Mouse (Mus musculus) thymus, adult 2 months (tissue): ENCODE data around the gene Akt3. TPM values are rescaled to one million over a fixed set of nuclear protein-coding genes. Genes with fewer than 3 reads are reported as not detected.

Experiments
- DNase-seq: peaks from one replicate; pipeline ENCODE4 v3.0.0; 2021
- H3K27ac ChIP-seq: fragments of 200-500 bp; 2 replicates; pipeline ENCODE4 v1.5.1; 2012; ENCODE audit warnings: low read length, control low read depth; ENCODE audit not compliant: control insufficient read depth, insufficient read depth
- H3K27me3 ChIP-seq: fragments of 200-500 bp; 2 replicates; pipeline ENCODE4 v1.6.1; 2012; ENCODE audit warnings: mild to moderate bottlenecking, low read length, moderate library complexity, mixed read lengths; ENCODE audit not compliant: control insufficient read depth, insufficient read depth
- H3K36me3 ChIP-seq: fragments of 200-500 bp; 2 replicates; pipeline ENCODE4 v1.6.1; 2012; ENCODE audit warnings: mild to moderate bottlenecking, low read length, moderate library complexity; ENCODE audit not compliant: control insufficient read depth, insufficient read depth
- H3K4me1 ChIP-seq: fragments of 200-500 bp; replicated peaks from 2 replicates; pipeline ENCODE4 v1.6.1; 2012; ENCODE audit warnings: low read length; ENCODE audit not compliant: control insufficient read depth, insufficient read depth
- H3K4me3 ChIP-seq: fragments of 200-500 bp; 2 replicates; pipeline ENCODE4 v1.5.1; 2012; ENCODE audit warnings: mild to moderate bottlenecking, low read length, control low read depth, moderate library complexity; ENCODE audit not compliant: control insufficient read depth, insufficient read depth
- CTCF ChIP-seq: fragments of 200-500 bp; IDR thresholded peaks from 2 replicates; pipeline ENCODE4 v1.5.1; 2012; ENCODE audit warnings: mild to moderate bottlenecking, control low read depth, low read length, moderate library complexity, borderline replicate concordance; ENCODE audit not compliant: control insufficient read depth, poor library complexity, insufficient read depth; ENCODE audit errors: extremely low read depth
- POLR2A ChIP-seq: fragments of 200-500 bp; IDR thresholded peaks from 2 replicates; pipeline ENCODE4 v1.6.1; 2012; ENCODE audit warnings: mild to moderate bottlenecking, low read length, control low read depth, moderate library complexity; ENCODE audit not compliant: control insufficient read depth, poor library complexity, insufficient read depth; ENCODE audit errors: extremely low read depth
- WGBS: fragments of 180-500 bp; shearing (Covaris S2); methylation state at CpG from one replicate; pipeline ENCODE4 v1.1.7; 2018; 5-methylcytosine and 5-hydroxymethylcytosine counted together
- polyA plus RNA-seq: library from polyadenylated mRNA; depleted of rRNA; stranded (reverse); fragments of >200 nt; gene quantifications from 2 replicates; pipeline ENCODE4 v1.2.3, GENCODE M21; 2012

Akt3 gene
- polyA plus RNA-seq, 1 experiment: 6.6 TPM

DNA sequence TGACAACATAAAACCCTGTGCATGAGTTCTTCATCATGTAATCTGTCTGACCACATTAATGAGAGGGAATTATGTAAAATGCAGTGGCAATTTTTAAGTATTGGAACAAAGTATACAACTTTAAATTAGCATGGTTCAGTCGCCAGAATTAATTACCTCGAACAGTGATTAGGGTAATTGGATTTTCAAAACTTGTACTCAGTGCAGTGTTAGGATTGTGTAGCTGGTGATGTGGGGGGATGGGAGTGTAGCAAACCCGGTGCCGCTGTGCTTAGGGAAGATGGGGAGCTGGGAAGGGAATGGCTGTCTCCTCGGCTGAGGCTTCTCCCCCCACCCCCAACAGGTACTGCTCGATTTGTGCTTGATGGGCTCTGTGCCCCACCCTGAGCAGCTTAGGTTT, 255.1 kb downstream of the Akt3 start:
- TF ChIP-seq POLR2A: no peak
- no peak for TF ChIP-seq CTCF
- H3K4me1 ChIP-seq: peaks cover 14% of the 10 kb centered on the region
- 96% methylated on average over 6 of the region's 6 CpGs for WGBS
- H3K36me3 ChIP-seq: no peaks in the 10 kb centered on the region
- DNase-seq: no peak
- H3K4me3 ChIP-seq: no peak overlapping the region
- no peaks in the 10 kb centered on the region for H3K27me3 ChIP-seq
- no peak overlapping the region for H3K27ac ChIP-seq

DNA sequence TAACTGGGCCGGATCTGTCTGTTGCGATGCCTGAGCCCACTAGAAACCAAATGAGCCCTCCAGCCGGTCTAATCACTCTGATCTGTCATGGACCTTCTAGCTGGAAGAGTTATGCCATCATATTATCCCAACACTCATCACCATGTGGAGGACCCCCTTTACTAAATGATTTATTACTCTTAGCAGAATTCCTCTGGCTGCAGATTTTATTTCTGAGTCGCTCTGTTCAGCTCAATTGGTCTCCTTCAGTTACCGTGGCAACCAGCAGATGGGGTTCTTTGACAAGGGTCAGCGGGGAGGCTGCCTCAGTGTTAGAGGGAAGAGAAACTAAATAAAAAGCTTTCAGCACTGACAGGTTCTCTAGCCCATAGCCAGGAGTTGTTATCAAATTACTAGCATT, 259.0 kb downstream of the Akt3 start:
- no peaks in the 10 kb centered on the region for H3K27me3 ChIP-seq
- H3K4me3 ChIP-seq: no peak overlapping the region
- H3K36me3 ChIP-seq: no peaks in the 10 kb centered on the region
- H3K27ac ChIP-seq: no peak overlapping the region
- WGBS: 87% methylated on average over 6 of the region's 6 CpGs
- DNase-seq: no peak
- TF ChIP-seq CTCF (no peak), POLR2A (no peak)
- peaks cover 33% of the 10 kb centered on the region for H3K4me1 ChIP-seq

DNA sequence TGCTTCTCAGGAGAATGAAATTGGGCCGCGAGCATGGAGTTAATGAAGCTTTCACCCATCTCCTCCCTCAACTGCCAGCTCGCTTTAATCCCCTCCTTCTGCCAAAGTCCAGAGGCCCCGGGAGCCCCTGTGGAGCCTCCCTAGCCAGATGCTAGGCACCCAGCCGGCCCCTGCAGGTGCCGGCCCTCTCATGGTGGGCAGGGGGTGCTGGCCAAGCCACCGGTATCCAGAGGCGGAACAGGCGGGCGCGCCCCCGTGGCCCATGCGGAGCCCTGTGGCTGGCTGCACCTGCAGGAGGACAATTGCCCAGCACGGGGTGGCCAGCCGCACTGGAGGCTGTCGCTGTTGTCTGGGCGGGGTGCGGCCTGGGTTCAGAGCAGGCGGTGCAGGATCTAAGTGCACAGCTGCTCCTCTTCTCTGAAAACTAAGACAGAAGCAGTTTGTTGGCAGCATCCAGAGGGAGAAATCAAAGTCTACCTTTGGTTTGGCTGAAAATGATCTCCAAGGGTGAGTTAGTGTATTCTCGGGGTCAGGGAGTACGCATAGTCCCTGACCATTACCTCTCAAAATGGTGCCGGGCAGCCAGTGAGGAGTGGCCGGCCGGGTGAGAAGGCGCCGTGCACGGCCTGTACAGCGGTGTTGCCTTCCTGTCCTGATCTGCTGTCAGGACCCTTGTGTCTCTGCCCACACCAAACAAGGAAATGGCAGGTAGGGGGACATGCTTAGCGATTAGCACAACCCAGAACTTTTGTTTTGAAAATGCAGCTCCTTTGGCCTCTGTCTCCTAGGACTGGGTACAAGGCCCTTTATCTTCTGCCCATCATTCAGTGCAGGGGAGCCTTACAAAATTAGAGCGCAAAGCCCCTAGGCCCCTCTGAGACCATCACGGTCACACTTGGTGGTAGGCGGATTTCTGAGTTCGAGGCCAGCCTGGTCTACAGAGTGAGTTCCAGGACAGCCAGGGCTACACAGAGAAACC, 260.0 kb downstream of the Akt3 start:
- Histone ChIP-seq H3K4me1 (peaks cover 42% of the 10 kb centered on the region), H3K4me3 (no peak overlapping the region), H3K36me3 (no peaks in the 10 kb centered on the region), H3K27ac (no peak overlapping the region), H3K27me3 (no peaks in the 10 kb centered on the region)
- DNase-seq: no peak
- WGBS: 93% methylated on average over 33 of the region's 33 CpGs
- TF ChIP-seq CTCF: no peak

DNA sequence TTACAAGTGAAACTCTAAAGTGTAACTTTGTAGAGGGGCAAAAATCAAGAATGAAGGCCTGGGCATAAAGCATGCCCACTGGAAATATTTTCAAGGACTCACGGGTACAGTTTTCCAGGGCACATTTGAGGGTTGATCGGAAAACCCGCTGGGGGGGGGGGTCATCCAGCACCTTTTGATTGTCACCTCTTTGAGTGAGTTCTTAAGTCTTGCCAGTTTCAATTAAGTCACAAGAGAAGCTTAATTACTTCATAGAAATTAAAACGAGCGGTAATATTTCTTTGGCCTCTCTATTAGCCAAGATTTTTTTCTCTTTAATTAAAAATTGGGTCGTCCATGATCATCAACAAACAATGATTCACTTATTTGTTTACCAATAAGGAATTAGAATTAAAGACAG, 260.7 kb downstream of the Akt3 start:
- no peaks in the 10 kb centered on the region for H3K36me3 ChIP-seq
- DNase-seq: no peak
- 92% methylated on average over 6 of the region's 6 CpGs for WGBS
- no peaks in the 10 kb centered on the region for H3K27me3 ChIP-seq
- TF ChIP-seq CTCF (no peak), POLR2A (no peak)
- H3K27ac ChIP-seq: no peak overlapping the region
- no peak overlapping the region for H3K4me3 ChIP-seq
- peaks cover 46% of the 10 kb centered on the region for H3K4me1 ChIP-seq

DNA sequence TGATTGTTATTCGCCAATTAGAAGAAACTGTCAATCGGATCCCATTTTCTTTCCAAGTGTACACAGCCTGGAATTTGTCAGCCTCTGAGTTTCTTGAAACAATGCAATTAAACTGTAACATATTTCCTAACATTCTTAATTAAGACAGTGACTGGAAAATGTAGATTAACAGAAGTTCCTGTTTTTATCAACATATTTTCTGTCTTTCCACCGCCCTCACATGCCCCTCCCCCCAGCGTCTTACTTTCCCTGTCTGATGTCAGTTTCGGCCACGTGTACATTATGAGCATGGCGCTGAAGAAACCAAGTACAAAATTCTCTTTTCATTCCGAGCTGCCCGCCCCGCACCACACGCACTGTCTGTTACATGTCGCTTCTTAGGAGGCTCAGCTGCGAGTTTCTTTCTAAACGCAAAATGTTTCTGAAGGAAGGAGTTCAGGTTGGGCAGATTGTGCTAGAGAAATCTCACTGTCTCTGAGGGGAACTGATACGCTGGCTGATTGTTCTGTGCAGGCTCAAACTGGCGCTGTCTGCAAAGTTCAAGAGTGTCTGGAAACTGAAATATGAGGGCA, 261.3 kb downstream of the Akt3 start:
- TF ChIP-seq POLR2A (no peak), CTCF (no peak)
- peak overlapping the region; percentile 25; the same call in 1 of the 2 replicates for H3K27ac ChIP-seq
- peak; percentile 64 for DNase-seq
- no peaks in the 10 kb centered on the region for H3K36me3 ChIP-seq
- no peaks in the 10 kb centered on the region for H3K27me3 ChIP-seq
- peaks cover 47% of the 10 kb centered on the region for H3K4me1 ChIP-seq
- 19% methylated on average over 16 of the region's 16 CpGs for WGBS
- H3K4me3 ChIP-seq: peak overlapping the region; percentile 29

DNA sequence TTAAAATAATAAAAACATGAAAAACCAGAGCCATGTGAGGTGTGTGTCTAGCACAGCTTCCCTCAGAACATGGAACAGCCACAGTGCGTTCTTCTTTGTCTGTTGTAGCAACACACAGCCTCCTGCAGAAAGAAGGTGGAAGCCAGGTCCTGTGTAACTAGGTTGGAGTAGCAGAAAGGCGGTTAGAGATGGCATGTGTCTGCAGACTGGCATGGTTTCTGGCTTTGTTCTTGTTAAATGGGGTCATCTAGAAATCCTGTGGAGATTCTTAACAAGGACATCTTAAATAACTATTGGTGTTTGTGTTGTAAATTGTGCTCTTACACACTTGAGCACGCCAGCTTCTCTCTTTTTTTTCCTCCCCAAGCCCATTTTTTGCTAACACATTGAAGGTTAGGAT, 261.8 kb downstream of the Akt3 start:
- WGBS: 87% methylated on average over 3 of the region's 3 CpGs
- no peak for DNase-seq
- H3K36me3 ChIP-seq: no peaks in the 10 kb centered on the region
- peaks cover 44% of the 10 kb centered on the region for H3K4me1 ChIP-seq
- H3K4me3 ChIP-seq: no peak overlapping the region
- H3K27ac ChIP-seq: no peak overlapping the region
- H3K27me3 ChIP-seq: no peaks in the 10 kb centered on the region
- TF ChIP-seq POLR2A: no peak
- no peak for TF ChIP-seq CTCF
